Mouse (Mus musculus): ENCODE measurements around the gene Tfam.

- TF ChIP-seq CTCF (IDR thresholded peaks at IDR 0.05; ENCODE audit: borderline replicate concordance, control insufficient read depth, extremely low read depth, insufficient read depth, low read length, poor library complexity) (no peak), POLR2A (IDR thresholded peaks at IDR 0.05; ENCODE audit: control insufficient read depth, extremely low read depth, insufficient read depth, low read length, poor library complexity) (no peak)
These were observed 1.5 kb upstream of the Tfam start for GRCm38 (mm10) chr10:71239479-71240120.

Data from thymus, adult 2 months (tissue).